In genomic region chr5:3340340-3341058, GRCm38 (mm10) we compare ENCODE assay signal across 8 mouse cellular contexts. TPM values are rescaled to one million over a fixed set of nuclear protein-coding genes. Genes with fewer than 3 reads are reported as not detected.
A peak's percentile ranks its signal among the peaks of the same experiment; 100 is the strongest.
DNase-seq lines count a peak whose midpoint lies in the region; ATAC-seq and TF ChIP-seq lines count a peak whose summit lies in the region.
"Not testable (repeated sequence)": the region's sequence is repeated elsewhere in the genome, so short reads cannot be mapped to it uniquely, and the experiment has no call there.

No protein-coding gene starts in this region.

- not testable (repeated sequence) for TF ChIP-seq CTCF in brain, embryonic 14.5 days (IDR thresholded peaks at IDR 0.05; ENCODE audit: borderline replicate concordance, extremely low read depth, insufficient read depth, insufficient read length); heart, postnatal 0 days (IDR thresholded peaks at IDR 0.05; ENCODE audit: low read depth)

- peak overlapping the region; percentile 73; the same call in 1 of the 2 replicates for H3K9ac ChIP-seq in forebrain, embryonic 13.5 days
- peak overlapping the region; percentile 89 for H3K9ac ChIP-seq in heart, postnatal 0 days (replicated peaks; ENCODE audit: low read depth, low read length)
- H3K9ac ChIP-seq in kidney, embryonic 14.5 days (ENCODE audit: low read depth, low read length) = peak overlapping the region; percentile 77; the same call in 1 of the 2 replicates
- H3K9ac ChIP-seq in liver, embryonic 12.5 days = peak overlapping the region; percentile 76
- peak overlapping the region; percentile 62 for H3K9ac ChIP-seq in midbrain, embryonic 13.5 days (replicated peaks)

- ATAC-seq in forebrain, embryonic 13.5 days; heart, postnatal 0 days (ENCODE audit: insufficient read depth, low read depth); kidney, embryonic 14.5 days (ENCODE audit: low FRiP score, low TSS enrichment); liver, embryonic 12.5 days; midbrain, embryonic 13.5 days: not testable (repeated sequence)

- peaks cover 27% of the 10 kb centered on the region for H3K4me1 ChIP-seq in forebrain, embryonic 13.5 days
- H3K4me1 ChIP-seq in heart, postnatal 0 days (ENCODE audit: control insufficient read depth, insufficient read depth); kidney, embryonic 14.5 days (ENCODE audit: control insufficient read depth, insufficient read depth, low read length): not testable (repeated sequence)
- peaks cover 22% of the 10 kb centered on the region for H3K4me1 ChIP-seq in liver, embryonic 12.5 days
- H3K4me1 ChIP-seq in midbrain, embryonic 13.5 days (replicated peaks) = peaks cover 35% of the 10 kb centered on the region

- H3K4me2 ChIP-seq in forebrain, embryonic 13.5 days = peak overlapping the region; percentile 93
- H3K4me2 ChIP-seq in heart, postnatal 0 days (ENCODE audit: low read depth, low read length) = peak overlapping the region; percentile 93
- peak overlapping the region; percentile 93 for H3K4me2 ChIP-seq in kidney, embryonic 14.5 days (replicated peaks; ENCODE audit: low read depth, low read length)
- H3K4me2 ChIP-seq in liver, embryonic 12.5 days = peak overlapping the region; percentile 98
- peak overlapping the region; percentile 94 for H3K4me2 ChIP-seq in midbrain, embryonic 13.5 days (replicated peaks)

- H3K4me3 ChIP-seq in forebrain, embryonic 13.5 days = peak overlapping the region; percentile 62
- H3K4me3 ChIP-seq in heart, postnatal 0 days (ENCODE audit: low read depth, low read length) = peak overlapping the region; percentile 77
- peak overlapping the region; percentile 68 for H3K4me3 ChIP-seq in kidney, embryonic 14.5 days (ENCODE audit: low read length)
- peak overlapping the region; percentile 72 for H3K4me3 ChIP-seq in liver, embryonic 12.5 days
- H3K4me3 ChIP-seq in midbrain, embryonic 13.5 days (replicated peaks) = peak overlapping the region; percentile 57

- H3K36me3 ChIP-seq in forebrain, embryonic 13.5 days (ENCODE audit: poor library complexity, severe bottlenecking); heart, postnatal 0 days (replicated peaks; ENCODE audit: control insufficient read depth, insufficient read depth, low read length); kidney, embryonic 14.5 days (ENCODE audit: control insufficient read depth, insufficient read depth, low read length); liver, embryonic 12.5 days; midbrain, embryonic 13.5 days; splenic B cell, adult 2 months (ENCODE audit: control insufficient read depth, insufficient read depth, low read length, poor library complexity, severe bottlenecking): not testable (repeated sequence)

- not testable (repeated sequence) for TF ChIP-seq EP300 in heart, postnatal 0 days (IDR thresholded peaks at IDR 0.05; ENCODE audit: low read depth)

- not testable (repeated sequence) for TF ChIP-seq POLR2A in brain, embryonic 14.5 days (IDR thresholded peaks at IDR 0.05; ENCODE audit: borderline replicate concordance, extremely low read depth, insufficient read depth, insufficient read length, poor library complexity, severe bottlenecking)

- not testable (repeated sequence) for H3K27me3 ChIP-seq in forebrain, embryonic 13.5 days; heart, postnatal 0 days (ENCODE audit: control insufficient read depth, insufficient read depth, low read length); kidney, embryonic 14.5 days (ENCODE audit: control insufficient read depth, insufficient read depth, low read length); splenic B cell, adult 2 months (ENCODE audit: control insufficient read depth, insufficient read depth, low read length, poor library complexity, severe bottlenecking)
- H3K27me3 ChIP-seq in liver, embryonic 12.5 days (replicated peaks) = peaks cover 12% of the 10 kb centered on the region
- peaks cover 42% of the 10 kb centered on the region for H3K27me3 ChIP-seq in midbrain, embryonic 13.5 days

- not testable (repeated sequence) for H3K9me3 ChIP-seq in forebrain, embryonic 13.5 days (replicated peaks); heart, postnatal 0 days (replicated peaks; ENCODE audit: control insufficient read depth, low read length); kidney, embryonic 14.5 days (ENCODE audit: control insufficient read depth, low read length); liver, embryonic 12.5 days (replicated peaks); midbrain, embryonic 13.5 days

- H3K27ac ChIP-seq in forebrain, embryonic 13.5 days; kidney, embryonic 14.5 days (ENCODE audit: low read depth, low read length); midbrain, embryonic 13.5 days: not testable (repeated sequence)
- H3K27ac ChIP-seq in heart, postnatal 0 days (ENCODE audit: low read depth) = peak overlapping the region; percentile 93
- peak overlapping the region; percentile 69 for H3K27ac ChIP-seq in liver, embryonic 12.5 days

- WGBS in forebrain, embryonic 13.5 days = 1% methylated on average over 15 of the region's 15 CpGs
- 5% methylated on average over 15 of the region's 15 CpGs for WGBS in heart, postnatal 0 days
- 3% methylated on average over 15 of the region's 15 CpGs for WGBS in kidney, embryonic 14.5 days
- 2% methylated on average over 15 of the region's 15 CpGs for WGBS in liver, embryonic 12.5 days (ENCODE audit: insufficient replicate concordance)
- 3% methylated on average over 15 of the region's 15 CpGs for WGBS in midbrain, embryonic 13.5 days

- DNase-seq in A20 (ENCODE audit: low read depth, low spot score) = peak; percentile 67
- DNase-seq in brain, embryonic 14.5 days (ENCODE audit: low read depth) = peak; percentile 46
- not testable (repeated sequence) for DNase-seq in heart, postnatal 0 days (ENCODE audit: low spot score)
- peak; percentile 16 for DNase-seq in splenic B cell, adult 2 months (ENCODE audit: low read depth, low spot score)

RNA-seq across cellular contexts. Expression of gene Cdk6, which starts 0.8 kb away (rescaled TPM):
- polyA plus RNA-seq in brain, embryonic 14.5 days (2012; rRNA removed) = 10.0 and 10.4 TPM in 2 replicates
- 30.3 and 34.4 TPM in 2 replicates for polyA plus RNA-seq in forebrain, embryonic 13.5 days (2015; fragmentation: Nextera tagmentation; extraction: Ambion mirVana)
- 43.0 and 55.2 TPM in 2 replicates for total RNA-seq in heart, postnatal 0 days (2014; rRNA removed; ENCODE audit: low replicate concordance)
- 17.7 and 19.2 TPM in 2 replicates for polyA plus RNA-seq in heart, postnatal 0 days (2015; fragmentation: Nextera tagmentation; extraction: Ambion mirVana)
- polyA plus RNA-seq in kidney, embryonic 14.5 days (2014; fragmentation: Nextera tagmentation; extraction: Ambion mirVana) = 18.6 and 23.4 TPM in 2 replicates
- polyA plus RNA-seq in liver, embryonic 12.5 days (2016; fragmentation: Nextera tagmentation; extraction: Ambion mirVana) = 35.1 and 40.1 TPM in 2 replicates
- polyA plus RNA-seq in midbrain, embryonic 13.5 days (2015; fragmentation: Nextera tagmentation; extraction: Ambion mirVana) = 15.9 and 18.0 TPM in 2 replicates
